Mouse (Mus musculus) liver, adult 2 months (tissue): Measurements from ENCODE around the gene Setd1a. TPM values are rescaled to one million over a fixed set of nuclear protein-coding genes. Genes with fewer than 3 reads are reported as not detected.

Experiments used
- DNase-seq: peaks from one replicate; pipeline ENCODE4 v3.0.0-alpha.2; 2011; ENCODE audit warnings: low read depth, low spot score; ENCODE audit errors: extremely low read depth
- H3K27ac ChIP-seq: fragments of 200-500 bp; replicated peaks from 2 replicates; pipeline ENCODE4 v1.5.1; 2012; ENCODE audit warnings: low read depth, mild to moderate bottlenecking, control low read depth, inconsistent platforms, low read length; ENCODE audit not compliant: insufficient read depth
- H3K27me3 ChIP-seq: fragments of 200-500 bp; 2 replicates; pipeline ENCODE4 v1.6.1; 2012; ENCODE audit warnings: mild to moderate bottlenecking, moderate library complexity, low read length, inconsistent platforms; ENCODE audit not compliant: control insufficient read depth, insufficient read depth
- H3K36me3 ChIP-seq: fragments of 200-500 bp; 2 replicates; pipeline ENCODE4 v1.6.1; 2012; ENCODE audit warnings: low read length, inconsistent platforms; ENCODE audit not compliant: control insufficient read depth, insufficient read depth
- H3K4me1 ChIP-seq: fragments of 200-500 bp; 2 replicates; pipeline ENCODE4 v1.6.1; 2011; ENCODE audit warnings: low read length; ENCODE audit not compliant: control insufficient read depth, insufficient read depth
- H3K4me3 ChIP-seq: fragments of 200-500 bp; 2 replicates; pipeline ENCODE4 v1.5.1; 2011; ENCODE audit warnings: low read depth, mild to moderate bottlenecking, control low read depth, low read length, moderate library complexity; ENCODE audit not compliant: insufficient read depth
- H3K79me2 ChIP-seq: fragments of 200-500 bp; 2 replicates; pipeline ENCODE4 v1.6.1; 2012; ENCODE audit warnings: inconsistent platforms, mild to moderate bottlenecking, low read length, moderate library complexity; ENCODE audit not compliant: control insufficient read depth, insufficient read depth
- H3K9ac ChIP-seq: fragments of 200-500 bp; 2 replicates; pipeline ENCODE4 v1.6.1; 2012; ENCODE audit warnings: low read depth, mild to moderate bottlenecking, control low read depth, inconsistent platforms, low read length
- CTCF ChIP-seq: fragments of 200-500 bp; IDR thresholded peaks from 2 replicates; pipeline ENCODE4 v1.5.1; 2011; ENCODE audit warnings: low read depth, low read length, control low read depth
- POLR2A ChIP-seq: fragments of 200-500 bp; IDR thresholded peaks from 2 replicates; pipeline ENCODE4 v1.6.1; 2011; ENCODE audit warnings: low read length, control low read depth; ENCODE audit not compliant: insufficient read depth; ENCODE audit errors: extremely low read depth
- WGBS: fragments of 180-500 bp; shearing (Covaris S2); methylation state at CpG from one replicate; pipeline ENCODE4 v1.1.7; 2018; 5-methylcytosine and 5-hydroxymethylcytosine counted together
- polyA plus RNA-seq: library from polyadenylated mRNA; depleted of rRNA; stranded (reverse); fragments of >200 nt; gene quantifications from 2 replicates; pipeline ENCODE4 v1.2.3, GENCODE M21; 2012
- total RNA-seq: library from RNA; depleted of rRNA; stranded (reverse); fragments of >200 nt; gene quantifications from 2 replicates; pipeline ENCODE4 v1.2.3, GENCODE M21; 2014

Setd1a gene
- total and polyA plus RNA-seq, 2 experiments = 2.6 to 7.8 TPM

GRCm38 (mm10) chr7:127822494-127822893 lies 46.0 kb downstream of the Setd1a start:
- no peaks in the 10 kb centered on the region for H3K79me2 ChIP-seq
- no peak overlapping the region for H3K9ac ChIP-seq
- H3K4me3 ChIP-seq = no peak overlapping the region
- no peaks in the 10 kb centered on the region for H3K36me3 ChIP-seq
- H3K4me1 ChIP-seq = no peaks in the 10 kb centered on the region
- WGBS = 84% methylated on average over 3 of the region's 3 CpGs
- no peaks in the 10 kb centered on the region for H3K27me3 ChIP-seq
- DNase-seq = no peak
- TF ChIP-seq CTCF (no peak), POLR2A (no peak)
- H3K27ac ChIP-seq = no peak overlapping the region

GRCm38 (mm10) chr7:127823236-127824171 lies 47.0 kb downstream of the Setd1a start:
- no peaks in the 10 kb centered on the region for H3K79me2 ChIP-seq
- no peak for DNase-seq

GRCm38 (mm10) chr7:127824176-127824871 lies 47.9 kb downstream of the Setd1a start, which contains the start of the genes Stx4a and Stx1b:
Gene Stx4a, plus strand, starts transcription at chr7:127824294.
Gene Stx1b, minus strand, starts transcription at chr7:127824549.
- TF ChIP-seq POLR2A (no peak), CTCF (no peak)
- Histone ChIP-seq H3K27me3 (no peaks in the 10 kb centered on the region), H3K9ac (no peak within 1 kb of the TSS), H3K4me3 (no peak within 1 kb of the TSS; the same call in 1 of the 2 replicates), H3K27ac (no peak within 1 kb of the TSS), H3K79me2 (no peaks in the 10 kb centered on the region), H3K36me3 (no peaks in the 10 kb centered on the region), H3K4me1 (no peaks in the 10 kb centered on the region)
- no peak for DNase-seq
- WGBS = 46% methylated on average over 37 of the region's 38 CpGs

More at GRCm38 (mm10) chr7:127823236-127824171, 47.0 kb downstream of the Setd1a start:
- no peaks in the 10 kb centered on the region for H3K27me3 ChIP-seq
- 92% methylated on average over 11 of the region's 11 CpGs for WGBS
- H3K36me3 ChIP-seq = no peaks in the 10 kb centered on the region
- no peak overlapping the region for H3K9ac ChIP-seq
- H3K4me1 ChIP-seq = no peaks in the 10 kb centered on the region
- no peak overlapping the region for H3K4me3 ChIP-seq
- no peak overlapping the region for H3K27ac ChIP-seq
- TF ChIP-seq CTCF = no peak
- no peak for TF ChIP-seq POLR2A

GRCm38 (mm10) chr7:127835550-127835949 lies 59.1 kb downstream of the Setd1a start:
- Histone ChIP-seq H3K79me2 (no peaks in the 10 kb centered on the region), H3K27me3 (no peaks in the 10 kb centered on the region), H3K4me1 (no peaks in the 10 kb centered on the region), H3K36me3 (no peaks in the 10 kb centered on the region), H3K4me3 (no peak overlapping the region), H3K27ac (no peak overlapping the region), H3K9ac (no peak overlapping the region)
- no peak for TF ChIP-seq POLR2A
- no peak for TF ChIP-seq CTCF
- 72% methylated on average over 2 of the region's 2 CpGs for WGBS
- DNase-seq = no peak

- Histone ChIP-seq H3K36me3 (no peaks in the 10 kb centered on the region), H3K79me2 (no peaks in the 10 kb centered on the region), H3K27ac (no peak overlapping the region), H3K4me3 (no peak overlapping the region), H3K4me1 (peaks cover 4% of the 10 kb centered on the region; the same call in 1 of the 2 replicates), H3K27me3 (no peaks in the 10 kb centered on the region), H3K9ac (no peak overlapping the region)
- DNase-seq = no peak
- WGBS = 99% methylated on average over 5 of the region's 5 CpGs
- no peak for TF ChIP-seq POLR2A
Measured at GRCm38 (mm10) chr7:127837473-127837872, 61.0 kb downstream of the Setd1a start.
